Mouse (Mus musculus) embryonic facial prominence, embryonic 12.5 days (tissue): Measurements from ENCODE around the gene Pomgnt2. TPM values are rescaled to one million over a fixed set of nuclear protein-coding genes. Genes with fewer than 3 reads are reported as not detected.
A peak's percentile ranks its signal among the peaks of the same experiment; 100 is the strongest.

ENCODE experiments used
- ATAC-seq: fragments of 200-750 bp; cut with Nextera tagmentation; 2 replicates; pipeline ENCODE4 v1.8.0; 2017; ENCODE audit not compliant: insufficient number of reproducible peaks, insufficient read depth, low FRiP score, low TSS enrichment
- H3K27ac ChIP-seq: fragments of 300-500 bp; sonication (generic); 2 replicates; pipeline ENCODE4 v1.5.1; 2016; ENCODE audit warnings: mild to moderate bottlenecking
- H3K27me3 ChIP-seq: fragments of 300-500 bp; sonication (generic); 2 replicates; pipeline ENCODE4 v1.6.1; 2016; ENCODE audit warnings: mild to moderate bottlenecking, moderate library complexity
- H3K36me3 ChIP-seq: fragments of 300-500 bp; sonication (generic); 2 replicates; pipeline ENCODE4 v1.6.1; 2016; ENCODE audit warnings: mild to moderate bottlenecking
- H3K4me1 ChIP-seq: fragments of 300-500 bp; sonication (generic); 2 replicates; pipeline ENCODE4 v1.6.1; 2016
- H3K4me2 ChIP-seq: fragments of 300-500 bp; sonication (generic); replicated peaks from 2 replicates; pipeline ENCODE4 v1.6.1; 2016; ENCODE audit warnings: mild to moderate bottlenecking, moderate library complexity
- H3K4me3 ChIP-seq: fragments of 300-500 bp; sonication (generic); 2 replicates; pipeline ENCODE4 v1.5.1; 2016; ENCODE audit warnings: mild to moderate bottlenecking
- H3K9ac ChIP-seq: fragments of 300-500 bp; sonication (generic); 2 replicates; pipeline ENCODE4 v1.6.1; 2016; ENCODE audit warnings: mild to moderate bottlenecking, moderate library complexity
- H3K9me3 ChIP-seq: fragments of 300-500 bp; sonication (generic); 2 replicates; pipeline ENCODE4 v1.6.1; 2016; ENCODE audit warnings: mild to moderate bottlenecking, moderate library complexity
- WGBS: fragments of 180-500 bp; shearing (Covaris S2); methylation state at CpG from one replicate; pipeline ENCODE4 v1.1.7; 2016; 5-methylcytosine and 5-hydroxymethylcytosine counted together
- polyA plus RNA-seq: library from polyadenylated mRNA; unstranded; fragments of >200 nt; fragmentation: Nextera tagmentation; extraction: Ambion mirVana; gene quantifications from 2 replicates; pipeline ENCODE4 v1.2.1, GENCODE M21; 2016

Pomgnt2 gene
- polyA plus RNA-seq: 13.9 and 15.0 TPM in 2 replicates

DNA sequence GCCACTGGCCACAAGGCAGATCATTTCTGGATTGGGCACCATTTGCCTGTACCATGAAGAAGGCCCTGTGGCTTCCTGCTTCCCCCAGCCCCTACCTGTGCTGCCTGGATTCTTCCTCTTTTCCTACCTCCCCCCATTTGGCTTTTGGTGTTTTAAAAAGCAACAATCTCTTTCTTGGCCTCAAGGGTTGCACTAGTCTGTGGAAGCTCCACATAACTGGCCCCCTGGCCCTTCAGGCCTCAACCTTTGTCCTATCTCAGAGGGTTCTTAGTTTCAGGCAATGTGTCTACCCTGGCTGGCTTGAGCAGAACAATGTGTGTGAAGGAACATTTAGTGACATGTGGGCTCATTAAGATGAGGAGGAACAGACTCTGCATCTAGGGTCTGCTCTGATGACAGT lies at the start of gene Pomgnt2:
Gene Pomgnt2 (minus strand): TSS at position 101 of the 400 bp plus-strand sequence.
- H3K27ac ChIP-seq: no peak within 1 kb of the TSS
- no peaks in the 10 kb centered on the region for H3K9me3 ChIP-seq
- H3K36me3 ChIP-seq: no peaks in the 10 kb centered on the region
- H3K4me2 ChIP-seq: peak within 1 kb of the TSS; percentile 86; the same call in 1 of the 2 replicates
- ATAC-seq: no peak
- H3K4me1 ChIP-seq: peaks cover 5% of the 10 kb centered on the region
- H3K9ac ChIP-seq: no peak within 1 kb of the TSS; the same call in 1 of the 2 replicates
- H3K4me3 ChIP-seq: peak within 1 kb of the TSS; percentile 87
- H3K27me3 ChIP-seq: no peaks in the 10 kb centered on the region

GRCm38 (mm10) chr9:122039848-122040247 lies 42.9 kb upstream of the Pomgnt2 start:
- no peak for ATAC-seq
- Histone ChIP-seq H3K27ac (no peak overlapping the region), H3K4me2 (no peak overlapping the region), H3K4me1 (no peaks in the 10 kb centered on the region), H3K27me3 (no peaks in the 10 kb centered on the region), H3K9ac (no peak overlapping the region), H3K4me3 (no peak overlapping the region), H3K36me3 (no peaks in the 10 kb centered on the region), H3K9me3 (no peaks in the 10 kb centered on the region)
- WGBS: 76% methylated on average over 4 of the region's 4 CpGs

DNA sequence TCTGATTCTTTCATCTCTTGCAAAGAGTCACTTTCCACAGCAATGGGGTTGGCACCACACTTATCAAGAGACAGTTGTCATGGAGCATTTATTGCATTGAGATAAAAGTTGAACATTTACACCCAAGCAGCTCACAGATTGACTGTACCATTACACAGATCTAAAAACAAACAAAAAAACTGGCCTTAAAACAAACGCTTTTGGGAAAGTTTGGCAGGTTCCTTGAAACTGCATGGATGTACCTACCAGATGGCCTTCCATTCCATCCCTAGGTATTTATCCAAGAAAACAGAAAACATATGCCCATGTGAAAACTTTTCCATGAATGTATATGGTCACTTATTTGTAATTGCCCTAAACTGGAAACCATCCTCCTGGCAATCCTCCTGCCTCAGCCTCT lies 41.7 kb upstream of the Pomgnt2 start:
- no peaks in the 10 kb centered on the region for H3K27me3 ChIP-seq
- H3K4me2 ChIP-seq: no peak overlapping the region
- ATAC-seq: no peak
- H3K9me3 ChIP-seq: no peaks in the 10 kb centered on the region
- no peak overlapping the region for H3K27ac ChIP-seq
- WGBS: 85% methylated on average over 1 of the region's 1 CpGs
- H3K4me1 ChIP-seq: no peaks in the 10 kb centered on the region
- H3K9ac ChIP-seq: no peak overlapping the region
- no peak overlapping the region for H3K4me3 ChIP-seq
- no peaks in the 10 kb centered on the region for H3K36me3 ChIP-seq

DNA sequence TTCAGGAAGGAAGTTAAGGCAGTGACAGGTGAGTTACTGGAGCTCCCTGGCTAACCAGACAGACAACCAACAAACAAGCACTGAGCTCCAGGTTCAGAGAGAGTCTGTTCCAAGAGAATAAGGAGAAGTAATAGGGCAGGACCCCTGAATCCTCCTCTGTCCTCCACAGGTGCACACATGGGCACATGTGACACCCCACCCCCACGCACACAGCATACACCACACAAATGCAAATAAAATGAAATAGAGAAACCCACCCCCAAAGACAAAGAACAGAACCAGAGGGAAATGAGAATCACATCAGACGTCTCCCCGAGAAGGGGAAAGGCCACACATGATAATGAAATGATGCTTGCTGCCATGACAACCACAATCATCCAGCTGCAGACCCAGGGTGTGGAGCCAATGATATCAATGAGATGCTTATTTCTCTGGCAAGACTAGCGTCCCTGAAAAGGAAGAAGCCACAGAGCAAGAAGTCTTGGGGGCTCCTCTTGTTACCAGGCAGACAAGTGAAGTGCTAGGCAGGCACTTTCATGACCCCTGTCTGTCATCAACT lies 39.7 kb upstream of the Pomgnt2 start:
- Histone ChIP-seq H3K36me3 (no peaks in the 10 kb centered on the region), H3K27ac (no peak overlapping the region), H3K4me2 (no peak overlapping the region), H3K9me3 (no peaks in the 10 kb centered on the region), H3K27me3 (no peaks in the 10 kb centered on the region), H3K9ac (no peak overlapping the region), H3K4me3 (no peak overlapping the region), H3K4me1 (no peaks in the 10 kb centered on the region)
- no peak for ATAC-seq
- WGBS: 57% methylated on average over 4 of the region's 4 CpGs

- H3K9me3 ChIP-seq: no peaks in the 10 kb centered on the region
- H3K4me1 ChIP-seq: no peaks in the 10 kb centered on the region
- H3K4me3 ChIP-seq: no peak overlapping the region
- ATAC-seq: no peak
- 45% methylated on average over 5 of the region's 5 CpGs for WGBS
- no peaks in the 10 kb centered on the region for H3K36me3 ChIP-seq
- H3K27me3 ChIP-seq: no peaks in the 10 kb centered on the region
- no peak overlapping the region for H3K27ac ChIP-seq
- H3K4me2 ChIP-seq: no peak overlapping the region
- H3K9ac ChIP-seq: no peak overlapping the region
These were observed 38.9 kb upstream of the Pomgnt2 start for GRCm38 (mm10) chr9:122035807-122036206.

DNA sequence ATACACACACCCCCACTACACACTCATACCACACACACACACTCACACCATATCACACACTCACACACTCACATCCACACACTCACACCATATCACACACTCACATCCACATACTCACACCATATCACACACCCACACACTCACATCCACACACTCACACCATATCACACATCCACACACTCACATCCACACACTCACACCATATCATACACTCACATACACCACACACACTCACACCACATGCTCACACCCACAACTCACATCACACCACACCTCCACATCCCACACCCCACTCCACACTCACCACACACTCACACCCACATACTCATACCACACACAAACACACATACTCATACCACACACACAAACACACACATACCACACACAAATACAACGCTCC lies 38.0 kb upstream of the Pomgnt2 start:
- Histone ChIP-seq H3K4me3 (no peak overlapping the region), H3K9ac (no peak overlapping the region), H3K27me3 (no peaks in the 10 kb centered on the region), H3K36me3 (no peaks in the 10 kb centered on the region), H3K4me2 (no peak overlapping the region), H3K27ac (no peak overlapping the region), H3K9me3 (no peaks in the 10 kb centered on the region), H3K4me1 (no peaks in the 10 kb centered on the region)
- WGBS: 97% methylated on average over 1 of the region's 1 CpGs
- no peak for ATAC-seq

DNA sequence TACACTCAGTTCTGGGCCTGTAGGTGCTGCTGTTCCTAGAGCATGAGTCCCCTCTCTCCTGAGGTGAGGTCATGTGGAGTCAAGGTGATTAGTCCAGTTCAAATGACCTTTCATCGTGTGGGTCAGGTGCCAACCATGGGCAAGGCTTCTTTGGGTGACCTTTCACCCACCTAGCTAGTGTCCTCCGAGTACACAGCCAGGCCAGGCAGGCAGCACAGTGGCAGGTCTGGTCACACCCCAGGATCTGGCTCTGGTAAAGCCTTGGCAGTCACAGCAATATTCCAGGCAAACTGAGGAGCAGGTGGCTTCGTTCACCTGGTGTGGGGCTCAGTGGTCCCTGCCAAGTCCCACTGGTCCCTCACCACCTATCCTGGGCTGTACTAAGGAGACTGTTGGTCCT lies 35.2 kb upstream of the Pomgnt2 start:
- 78% methylated on average over 3 of the region's 3 CpGs for WGBS
- H3K27me3 ChIP-seq: no peaks in the 10 kb centered on the region
- H3K4me1 ChIP-seq: peaks cover 4% of the 10 kb centered on the region; the same call in 1 of the 2 replicates
- no peak overlapping the region for H3K27ac ChIP-seq
- H3K4me2 ChIP-seq: no peak overlapping the region
- no peaks in the 10 kb centered on the region for H3K36me3 ChIP-seq
- H3K9me3 ChIP-seq: no peaks in the 10 kb centered on the region
- H3K9ac ChIP-seq: no peak overlapping the region
- H3K4me3 ChIP-seq: no peak overlapping the region
- no peak for ATAC-seq

DNA sequence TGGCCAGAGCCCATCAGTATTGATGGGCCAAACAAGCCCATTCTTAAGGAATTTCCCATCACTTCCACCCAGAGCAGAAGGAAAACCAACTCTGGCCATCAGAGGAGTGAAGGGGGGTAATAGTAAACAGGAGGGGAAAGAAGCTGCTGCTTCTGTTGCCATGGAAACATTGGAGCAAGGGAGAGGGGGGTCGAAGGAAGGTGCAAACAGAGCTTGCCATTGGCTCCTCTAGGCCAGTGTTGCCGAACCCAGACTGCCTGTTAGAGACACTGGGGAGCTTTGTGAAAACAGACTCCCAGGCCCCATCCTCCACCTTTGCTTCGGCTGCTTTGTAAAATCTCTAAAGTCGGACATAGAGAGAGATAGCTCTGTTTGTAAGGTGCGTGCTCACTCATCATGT lies 33.8 kb upstream of the Pomgnt2 start:
- Histone ChIP-seq H3K4me3 (no peak overlapping the region), H3K27me3 (no peaks in the 10 kb centered on the region), H3K27ac (no peak overlapping the region), H3K9me3 (no peaks in the 10 kb centered on the region), H3K4me1 (peaks cover 17% of the 10 kb centered on the region), H3K9ac (no peak overlapping the region), H3K4me2 (no peak overlapping the region), H3K36me3 (no peaks in the 10 kb centered on the region)
- 49% methylated on average over 5 of the region's 5 CpGs for WGBS
- ATAC-seq: no peak

GRCm38 (mm10) chr9:122029765-122030164 lies 32.9 kb upstream of the Pomgnt2 start:
- H3K4me3 ChIP-seq: no peak overlapping the region
- no peak for ATAC-seq
- 95% methylated on average over 7 of the region's 7 CpGs for WGBS
- H3K9ac ChIP-seq: no peak overlapping the region
- H3K27ac ChIP-seq: no peak overlapping the region
- H3K4me1 ChIP-seq: peaks cover 17% of the 10 kb centered on the region
- no peaks in the 10 kb centered on the region for H3K9me3 ChIP-seq
- H3K4me2 ChIP-seq: no peak overlapping the region
- H3K27me3 ChIP-seq: no peaks in the 10 kb centered on the region
- no peaks in the 10 kb centered on the region for H3K36me3 ChIP-seq

DNA sequence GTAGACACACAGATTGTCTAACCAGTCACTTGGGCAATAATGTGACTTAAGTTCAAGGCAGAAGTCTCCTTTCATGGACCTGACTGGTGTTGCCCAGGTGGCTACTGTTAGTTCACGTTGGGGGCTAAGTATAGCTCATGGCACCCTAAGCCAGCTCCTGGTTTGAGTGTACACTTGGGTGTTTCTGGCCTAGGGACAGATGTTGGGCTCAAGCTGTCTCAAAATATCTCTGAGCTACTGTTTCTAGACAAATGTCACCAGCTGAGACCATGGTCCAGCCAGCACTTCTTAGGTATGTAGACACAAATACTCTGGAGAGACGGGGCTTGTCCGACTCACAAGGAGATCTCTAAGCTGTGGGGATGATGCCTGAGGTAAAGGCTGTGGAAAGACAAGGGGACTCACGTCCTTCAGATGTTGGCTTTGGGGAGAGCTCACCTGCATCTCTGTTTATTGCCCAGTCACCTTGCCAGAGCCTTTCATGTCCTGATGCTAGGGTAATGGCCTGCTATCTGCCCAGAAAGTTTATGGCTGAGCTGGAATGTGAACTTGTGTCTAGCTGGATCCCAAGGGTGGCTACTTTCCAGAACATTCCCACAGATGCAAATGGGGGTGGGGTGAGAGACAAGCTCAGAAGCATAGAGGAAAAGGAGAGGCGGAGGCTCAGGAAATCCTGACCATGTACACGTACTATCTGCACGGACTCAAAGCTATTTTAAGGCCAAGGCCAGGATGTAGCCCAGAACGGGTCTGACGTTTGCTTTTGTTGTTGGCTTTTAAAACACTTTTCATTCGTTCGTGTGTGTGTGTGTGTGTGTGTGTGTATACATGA lies 31.2 kb upstream of the Pomgnt2 start:
- Histone ChIP-seq H3K9ac (no peak overlapping the region), H3K9me3 (no peaks in the 10 kb centered on the region), H3K4me2 (no peak overlapping the region), H3K4me3 (no peak overlapping the region), H3K27ac (0 out of 2 replicates have a peak overlapping the region, but pooled peaks have one; percentile 46), H3K27me3 (no peaks in the 10 kb centered on the region), H3K36me3 (no peaks in the 10 kb centered on the region), H3K4me1 (peaks cover 17% of the 10 kb centered on the region)
- 81% methylated on average over 11 of the region's 11 CpGs for WGBS
- no peak for ATAC-seq

DNA sequence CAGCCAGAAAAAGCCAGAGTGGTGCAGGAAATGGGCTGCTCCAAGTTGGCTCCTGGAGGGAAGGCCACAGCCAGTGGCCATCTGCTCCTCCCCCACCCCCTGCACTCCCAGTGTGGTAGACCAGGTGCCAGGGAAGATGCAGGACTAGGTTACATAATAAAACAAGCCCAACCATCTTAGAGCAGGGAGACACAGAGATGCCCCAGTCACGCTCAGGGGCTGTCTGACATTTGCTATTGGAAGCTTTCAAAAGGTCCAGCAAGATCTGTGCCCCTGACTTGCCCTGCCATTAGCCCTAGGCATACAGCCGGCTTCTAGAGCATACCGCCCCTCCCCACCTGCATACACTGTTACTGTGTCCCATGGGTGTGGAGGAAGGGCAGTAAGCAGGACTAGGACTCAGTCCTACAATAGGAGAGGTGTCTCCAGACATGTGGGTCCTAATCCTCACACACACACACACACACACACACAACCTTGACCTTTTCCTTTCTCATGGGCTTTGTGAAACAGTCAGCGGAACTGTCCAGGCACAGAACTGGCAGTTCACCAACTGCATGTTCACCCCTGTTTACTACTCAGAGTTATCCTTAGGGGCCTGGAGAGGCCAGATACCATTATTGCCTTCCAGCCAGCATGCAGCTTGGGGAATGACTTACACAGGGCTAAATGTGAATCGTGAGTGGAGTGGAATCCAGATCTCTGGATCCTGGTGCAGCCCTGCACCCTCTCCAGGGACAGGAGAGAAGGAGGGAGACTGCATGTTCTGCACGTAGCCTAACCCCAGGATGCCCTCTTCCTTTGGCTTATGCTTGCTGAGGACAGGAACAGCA lies 30.4 kb upstream of the Pomgnt2 start:
- no peaks in the 10 kb centered on the region for H3K9me3 ChIP-seq
- H3K4me3 ChIP-seq: no peak overlapping the region
- H3K4me2 ChIP-seq: no peak overlapping the region
- ATAC-seq: no peak
- H3K9ac ChIP-seq: no peak overlapping the region
- peaks cover 17% of the 10 kb centered on the region for H3K4me1 ChIP-seq
- no peaks in the 10 kb centered on the region for H3K36me3 ChIP-seq
- no peaks in the 10 kb centered on the region for H3K27me3 ChIP-seq
- 0 out of 2 replicates have a peak overlapping the region, but pooled peaks have one; percentile 46 for H3K27ac ChIP-seq
- 54% methylated on average over 6 of the region's 6 CpGs for WGBS
